Mouse (Mus musculus): ENCODE measurements around the gene 4930519P11Rik. TPM values are rescaled to one million over a fixed set of nuclear protein-coding genes. Genes with fewer than 3 reads are reported as not detected.
A peak's percentile ranks its signal among the peaks of the same experiment; 100 is the strongest.

The 4930519P11Rik gene
- polyA plus RNA-seq, 1 experiment from 2014 or later: 0.26 TPM

DNA sequence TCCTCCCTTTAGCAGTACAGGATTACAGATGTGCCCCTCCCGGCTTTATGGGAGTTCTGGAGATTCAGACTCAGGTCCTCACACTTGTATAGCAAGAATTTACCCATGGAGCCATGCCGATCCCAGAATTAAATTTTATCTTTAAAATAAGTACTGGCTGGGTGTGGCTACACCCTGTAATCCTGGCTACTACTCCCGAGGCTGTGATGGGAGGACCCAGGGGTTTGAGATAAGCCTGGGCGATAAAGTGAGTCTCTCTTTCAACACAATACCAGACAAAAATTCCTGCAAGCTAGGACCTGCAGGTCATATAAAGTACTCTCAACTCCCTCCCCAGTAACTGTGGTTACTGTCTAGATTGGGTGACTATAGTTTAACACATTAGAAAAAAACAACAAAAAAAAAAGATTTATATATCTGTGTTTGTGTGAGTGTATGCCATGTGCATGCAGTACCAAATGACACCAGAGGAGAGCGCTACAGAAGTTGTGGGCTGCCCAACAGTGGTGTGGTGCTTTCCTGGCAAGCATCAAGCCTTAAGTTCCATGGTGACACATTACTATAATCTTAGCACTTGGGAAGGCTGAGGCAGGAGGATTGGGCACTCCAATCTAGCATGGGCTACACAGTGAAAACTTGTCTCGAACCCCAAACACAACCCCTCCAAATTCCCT, 29.6 kb upstream of the 4930519P11Rik start:
- H3K36me3 ChIP-seq (ENCODE audit: control insufficient read depth, insufficient read depth): peaks cover 18% of the 10 kb centered on the region
- H3K9ac ChIP-seq (ENCODE audit: low read depth, low read length): no peak overlapping the region
- 56% methylated on average over 6 of the region's 6 CpGs for WGBS
- no peaks in the 10 kb centered on the region for H3K27me3 ChIP-seq (replicated peaks; ENCODE audit: control insufficient read depth, insufficient read depth, low read length)
- no peaks in the 10 kb centered on the region for H3K4me1 ChIP-seq (replicated peaks; ENCODE audit: control insufficient read depth, insufficient read depth, low read length)
- no peaks in the 10 kb centered on the region for H3K9me3 ChIP-seq (ENCODE audit: control insufficient read depth)
- TF ChIP-seq CTCF (IDR thresholded peaks at IDR 0.05; ENCODE audit: low read depth): peak; percentile 33
- no peak overlapping the region for H3K27ac ChIP-seq (ENCODE audit: low read depth, low read length)
- no peak overlapping the region for H3K4me2 ChIP-seq (replicated peaks; ENCODE audit: low read depth)
- ATAC-seq: no peak
- no peak overlapping the region for H3K4me3 ChIP-seq (ENCODE audit: low read depth, low read length)

DNA sequence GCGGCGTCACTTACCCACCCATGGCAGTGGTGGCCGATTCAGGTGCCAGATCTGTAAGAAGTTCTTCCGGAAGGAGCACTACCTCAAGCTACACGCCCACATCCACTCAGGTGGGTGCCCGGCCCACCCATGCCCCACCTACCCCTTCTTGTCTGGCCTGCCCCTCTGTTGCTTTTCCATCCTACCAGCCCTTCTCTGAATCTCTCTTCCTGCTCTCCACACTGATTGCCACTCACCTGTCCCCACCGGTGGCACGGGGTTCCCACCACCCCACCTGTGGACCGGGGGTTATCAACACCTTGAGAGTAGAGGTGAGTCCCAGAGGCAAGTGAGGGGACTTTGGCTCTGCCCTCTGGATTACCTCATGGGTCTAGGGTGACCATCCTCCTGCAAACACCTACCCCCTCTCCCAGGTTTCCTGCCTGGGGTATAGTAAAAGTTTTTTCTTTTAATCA, 28.8 kb upstream of the 4930519P11Rik start:
- no peak overlapping the region; the same call in 1 of the 2 replicates for H3K4me2 ChIP-seq (replicated peaks; ENCODE audit: low read depth)

DNA sequence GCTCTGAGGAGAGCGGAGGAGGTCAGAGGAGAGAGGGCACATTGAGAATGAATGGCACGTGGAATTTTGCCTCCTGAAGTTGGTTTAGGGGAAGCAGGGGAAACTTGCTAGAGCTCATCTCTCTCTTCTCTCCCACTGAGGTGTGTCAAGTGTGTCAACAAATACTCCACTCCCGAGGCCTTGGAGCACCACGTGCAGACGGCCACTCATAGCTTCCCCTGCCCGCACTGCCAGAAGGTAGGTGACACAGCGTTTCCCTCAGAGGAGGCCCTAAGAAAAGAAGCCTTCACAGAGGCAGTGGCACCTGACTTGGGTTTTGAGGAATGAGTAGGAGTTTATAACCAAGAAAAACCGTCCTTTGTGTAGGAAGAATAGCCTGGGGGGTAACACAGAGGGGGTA, 27.9 kb upstream of the 4930519P11Rik start:
- no peak for ATAC-seq
- peaks cover 20% of the 10 kb centered on the region for H3K36me3 ChIP-seq (ENCODE audit: control insufficient read depth, insufficient read depth)
- no peak overlapping the region for H3K4me3 ChIP-seq (ENCODE audit: low read depth, low read length)
- 55% methylated on average over 8 of the region's 8 CpGs for WGBS
- H3K4me1 ChIP-seq (replicated peaks; ENCODE audit: control insufficient read depth, insufficient read depth, low read length): no peaks in the 10 kb centered on the region
- TF ChIP-seq CTCF (IDR thresholded peaks at IDR 0.05; ENCODE audit: low read depth): no peak
- H3K4me2 ChIP-seq (replicated peaks; ENCODE audit: low read depth): no peak overlapping the region
- no peak overlapping the region for H3K9ac ChIP-seq (ENCODE audit: low read depth, low read length)
- no peaks in the 10 kb centered on the region for H3K27me3 ChIP-seq (replicated peaks; ENCODE audit: control insufficient read depth, insufficient read depth, low read length)
- no peak overlapping the region for H3K27ac ChIP-seq (ENCODE audit: low read depth, low read length)
- no peaks in the 10 kb centered on the region for H3K9me3 ChIP-seq (ENCODE audit: control insufficient read depth)

More for the DNA sequence above, 28.8 kb upstream of the 4930519P11Rik start:
- no peaks in the 10 kb centered on the region for H3K4me1 ChIP-seq (replicated peaks; ENCODE audit: control insufficient read depth, insufficient read depth, low read length)
- peak; percentile 53 for ATAC-seq
- 56% methylated on average over 9 of the region's 9 CpGs for WGBS
- peaks cover 20% of the 10 kb centered on the region for H3K36me3 ChIP-seq (ENCODE audit: control insufficient read depth, insufficient read depth)
- no peak for TF ChIP-seq CTCF (IDR thresholded peaks at IDR 0.05; ENCODE audit: low read depth)
- H3K4me3 ChIP-seq (ENCODE audit: low read depth, low read length): no peak overlapping the region
- no peaks in the 10 kb centered on the region for H3K9me3 ChIP-seq (ENCODE audit: control insufficient read depth)
- no peak overlapping the region for H3K9ac ChIP-seq (ENCODE audit: low read depth, low read length)
- no peak overlapping the region for H3K27ac ChIP-seq (ENCODE audit: low read depth, low read length)
- H3K27me3 ChIP-seq (replicated peaks; ENCODE audit: control insufficient read depth, insufficient read depth, low read length): no peaks in the 10 kb centered on the region

DNA sequence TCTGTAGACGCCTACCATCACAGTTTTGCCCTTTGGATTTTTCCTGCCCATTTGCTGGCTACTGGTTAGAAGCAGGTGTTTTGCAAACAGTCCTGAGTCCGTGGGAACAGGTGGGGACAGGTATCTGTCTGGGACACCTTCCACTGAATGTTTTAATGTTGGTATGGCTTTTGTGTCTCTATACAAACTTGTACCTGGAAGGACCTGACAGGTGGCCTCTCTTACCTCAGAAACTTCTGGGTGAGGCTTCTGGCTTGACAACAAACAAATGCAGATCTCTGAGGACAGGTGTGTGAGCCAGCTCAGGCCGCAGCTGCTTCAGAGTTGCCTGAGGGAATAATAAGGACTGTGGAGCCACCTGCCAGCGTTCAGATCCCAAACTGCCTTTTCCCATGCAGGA, 25.9 kb upstream of the 4930519P11Rik start:
- no peak for TF ChIP-seq CTCF (IDR thresholded peaks at IDR 0.05; ENCODE audit: low read depth)
- Histone ChIP-seq H3K4me3 (ENCODE audit: low read depth, low read length) (no peak overlapping the region), H3K36me3 (ENCODE audit: control insufficient read depth, insufficient read depth) (peaks cover 10% of the 10 kb centered on the region), H3K4me1 (replicated peaks; ENCODE audit: control insufficient read depth, insufficient read depth, low read length) (0 out of 2 replicates have a peak, but pooled peaks cover under 1% of the 10 kb centered on the region), H3K9me3 (ENCODE audit: control insufficient read depth) (no peaks in the 10 kb centered on the region), H3K27me3 (replicated peaks; ENCODE audit: control insufficient read depth, insufficient read depth, low read length) (no peaks in the 10 kb centered on the region), H3K4me2 (replicated peaks; ENCODE audit: low read depth) (no peak overlapping the region), H3K27ac (ENCODE audit: low read depth, low read length) (peak overlapping the region; percentile 30; the same call in 1 of the 2 replicates), H3K9ac (ENCODE audit: low read depth, low read length) (no peak overlapping the region)
- WGBS: 54% methylated on average over 4 of the region's 4 CpGs
- ATAC-seq: peak; percentile 52

DNA sequence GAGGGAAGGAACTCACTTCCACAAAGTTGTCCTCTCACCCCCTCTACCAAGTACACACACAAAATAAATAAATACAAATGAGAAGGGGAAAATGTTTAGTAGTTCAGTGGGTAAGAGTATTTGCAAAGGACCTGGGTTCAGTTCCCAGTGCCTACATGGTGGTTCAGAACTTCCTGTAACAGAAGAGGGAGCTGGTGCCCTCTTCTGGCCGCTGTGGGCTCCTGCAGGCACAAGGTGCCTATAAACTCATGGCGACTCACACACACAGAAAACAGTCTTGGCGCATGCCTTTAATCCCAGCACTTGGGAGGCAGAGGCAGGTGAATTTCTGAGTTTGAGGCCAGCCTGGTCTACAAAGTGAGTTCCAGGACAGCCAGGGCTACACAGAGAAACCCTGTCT, 25.3 kb upstream of the 4930519P11Rik start:
- Histone ChIP-seq H3K27ac (ENCODE audit: low read depth, low read length) (no peak overlapping the region), H3K4me3 (ENCODE audit: low read depth, low read length) (no peak overlapping the region), H3K4me1 (replicated peaks; ENCODE audit: control insufficient read depth, insufficient read depth, low read length) (0 out of 2 replicates have a peak, but pooled peaks cover 2% of the 10 kb centered on the region), H3K9me3 (ENCODE audit: control insufficient read depth) (no peaks in the 10 kb centered on the region), H3K9ac (ENCODE audit: low read depth, low read length) (no peak overlapping the region), H3K4me2 (replicated peaks; ENCODE audit: low read depth) (no peak overlapping the region), H3K36me3 (ENCODE audit: control insufficient read depth, insufficient read depth) (peaks cover 10% of the 10 kb centered on the region), H3K27me3 (replicated peaks; ENCODE audit: control insufficient read depth, insufficient read depth, low read length) (no peaks in the 10 kb centered on the region)
- peak; percentile 28 for TF ChIP-seq CTCF (IDR thresholded peaks at IDR 0.05; ENCODE audit: low read depth)
- 97% methylated on average over 3 of the region's 3 CpGs for WGBS
- no peak for ATAC-seq

DNA sequence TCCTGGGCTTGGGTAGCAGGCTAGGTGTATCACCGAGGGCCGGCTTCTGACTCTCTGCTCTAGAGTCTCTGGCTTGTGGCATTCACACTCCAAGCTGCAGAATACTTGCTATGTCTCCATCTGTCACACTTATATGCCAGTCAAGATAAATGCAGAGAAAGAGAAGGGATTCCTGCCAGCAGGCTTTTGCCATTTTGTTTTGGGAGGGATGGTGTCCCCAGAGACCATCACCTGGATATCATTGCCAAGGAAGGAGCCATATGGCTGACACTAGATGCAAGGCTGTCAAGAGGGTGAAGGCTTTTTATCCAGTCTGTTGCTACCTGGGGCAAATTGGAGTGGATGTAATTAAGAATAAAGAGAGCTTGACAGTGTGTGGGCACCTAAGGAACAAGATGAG, 22.6 kb upstream of the 4930519P11Rik start:
- Histone ChIP-seq H3K4me2 (replicated peaks; ENCODE audit: low read depth) (no peak overlapping the region), H3K9me3 (ENCODE audit: control insufficient read depth) (no peaks in the 10 kb centered on the region), H3K27ac (ENCODE audit: low read depth, low read length) (no peak overlapping the region), H3K4me3 (ENCODE audit: low read depth, low read length) (no peak overlapping the region), H3K9ac (ENCODE audit: low read depth, low read length) (no peak overlapping the region), H3K4me1 (replicated peaks; ENCODE audit: control insufficient read depth, insufficient read depth, low read length) (0 out of 2 replicates have a peak, but pooled peaks cover 2% of the 10 kb centered on the region), H3K36me3 (ENCODE audit: control insufficient read depth, insufficient read depth) (peaks cover 15% of the 10 kb centered on the region), H3K27me3 (replicated peaks; ENCODE audit: control insufficient read depth, insufficient read depth, low read length) (no peaks in the 10 kb centered on the region)
- 95% methylated on average over 2 of the region's 2 CpGs for WGBS
- ATAC-seq: no peak
- no peak for TF ChIP-seq CTCF (IDR thresholded peaks at IDR 0.05; ENCODE audit: low read depth)
